Mouse (Mus musculus) stomach, embryonic 16.5 days (tissue): ENCODE results near the gene Gpd1l. TPM values are rescaled to one million over a fixed set of nuclear protein-coding genes. Genes with fewer than 3 reads are reported as not detected.

Experiments used
- ATAC-seq: fragments of 200-750 bp; cut with Nextera tagmentation; 2 replicates; pipeline ENCODE4 v1.8.0; 2017; ENCODE audit warnings: moderate number of reproducible peaks, moderate TSS enrichment; ENCODE audit not compliant: insufficient read depth, low FRiP score
- H3K27ac ChIP-seq: fragments of 300-500 bp; sonication (generic); 2 replicates; pipeline ENCODE4 v1.5.1; 2014; ENCODE audit warnings: low read length
- H3K27me3 ChIP-seq: fragments of 300-500 bp; sonication (generic); 2 replicates; pipeline ENCODE4 v1.6.1; 2014; ENCODE audit warnings: low read length, control low read depth, mixed read lengths; ENCODE audit not compliant: control insufficient read depth, insufficient read depth
- H3K36me3 ChIP-seq: fragments of 300-500 bp; sonication (generic); 2 replicates; pipeline ENCODE4 v1.6.1; 2014; ENCODE audit warnings: low read length; ENCODE audit not compliant: control insufficient read depth, insufficient read depth
- H3K4me1 ChIP-seq: fragments of 300-500 bp; sonication (generic); 2 replicates; pipeline ENCODE4 v1.6.1; 2014; ENCODE audit warnings: low read length, control low read depth, mixed read lengths; ENCODE audit not compliant: control insufficient read depth, insufficient read depth
- H3K4me2 ChIP-seq: fragments of 300-500 bp; sonication (generic); 2 replicates; pipeline ENCODE4 v1.6.1; 2014; ENCODE audit warnings: low read depth, low read length, mixed read lengths
- H3K4me3 ChIP-seq: fragments of 300-500 bp; sonication (generic); replicated peaks from 2 replicates; pipeline ENCODE4 v1.5.1; 2014; ENCODE audit warnings: mild to moderate bottlenecking, low read length
- H3K9ac ChIP-seq: fragments of 300-500 bp; sonication (generic); 2 replicates; pipeline ENCODE4 v1.6.1; 2014; ENCODE audit warnings: low read length
- H3K9me3 ChIP-seq: fragments of 300-500 bp; sonication (generic); replicated peaks from 2 replicates; pipeline ENCODE4 v1.6.1; 2016; ENCODE audit warnings: low read length, control low read depth; ENCODE audit not compliant: control insufficient read depth
- WGBS: fragments of 180-500 bp; shearing (Covaris S2); extraction: QIAGEN DNeasy Blood & Tissue Kit; methylation state at CpG from one replicate; pipeline ENCODE4 v1.1.7; 2014; 5-methylcytosine and 5-hydroxymethylcytosine counted together
- polyA plus RNA-seq: library from polyadenylated mRNA; unstranded; fragments of >200 nt; fragmentation: Nextera tagmentation; extraction: Ambion mirVana; gene quantifications from 2 replicates; pipeline ENCODE4 v1.2.1, GENCODE M21; 2015

The Gpd1l gene
- polyA plus RNA-seq, 1 experiment from 2014 or later: 18.7 TPM

GRCm38 (mm10) chr9:114960043-114960789, 26.4 kb upstream of the Gpd1l start:
- Histone ChIP-seq H3K4me3 (no peak overlapping the region), H3K4me1 (no peaks in the 10 kb centered on the region), H3K27ac (peak overlapping the region; percentile 25; the same call in 1 of the 2 replicates), H3K9me3 (peaks cover 4% of the 10 kb centered on the region; the same call in 1 of the 2 replicates), H3K36me3 (no peaks in the 10 kb centered on the region), H3K27me3 (no peaks in the 10 kb centered on the region), H3K4me2 (no peak overlapping the region), H3K9ac (0 out of 2 replicates have a peak overlapping the region, but pooled peaks have one; percentile 2)
- WGBS: 54% methylated on average over 4 of the region's 4 CpGs
- peak; percentile 49; the same call in 1 of the 2 replicates for ATAC-seq

GRCm38 (mm10) chr9:114956945-114957344, 23.2 kb upstream of the Gpd1l start:
- no peaks in the 10 kb centered on the region for H3K27me3 ChIP-seq
- H3K4me3 ChIP-seq: no peak overlapping the region
- H3K4me1 ChIP-seq: no peaks in the 10 kb centered on the region
- H3K36me3 ChIP-seq: no peaks in the 10 kb centered on the region
- no peak overlapping the region for H3K9ac ChIP-seq
- H3K4me2 ChIP-seq: no peak overlapping the region
- 0 out of 2 replicates have a peak, but pooled peaks cover under 1% of the 10 kb centered on the region for H3K9me3 ChIP-seq
- ATAC-seq: 0 out of 2 replicates have a peak, but pooled peaks have one; percentile 63
- WGBS: 40% methylated on average over 5 of the region's 5 CpGs
- H3K27ac ChIP-seq: no peak overlapping the region

- no peak overlapping the region for H3K27ac ChIP-seq
- no peak overlapping the region for H3K9ac ChIP-seq
- no peak for ATAC-seq
These were observed 21.6 kb upstream of the Gpd1l start for GRCm38 (mm10) chr9:114955340-114955739.

GRCm38 (mm10) chr9:114952866-114953265, 19.1 kb upstream of the Gpd1l start:
- no peak for ATAC-seq
- Histone ChIP-seq H3K27me3 (no peaks in the 10 kb centered on the region), H3K4me3 (no peak overlapping the region), H3K4me2 (no peak overlapping the region), H3K9me3 (no peaks in the 10 kb centered on the region), H3K27ac (no peak overlapping the region), H3K36me3 (no peaks in the 10 kb centered on the region), H3K9ac (no peak overlapping the region), H3K4me1 (peaks cover 5% of the 10 kb centered on the region)
- 21% methylated on average over 1 of the region's 1 CpGs for WGBS

More at GRCm38 (mm10) chr9:114955340-114955739, 21.6 kb upstream of the Gpd1l start:
- 79% methylated on average over 11 of the region's 11 CpGs for WGBS
- no peak overlapping the region for H3K4me3 ChIP-seq
- H3K4me2 ChIP-seq: no peak overlapping the region
- H3K27me3 ChIP-seq: no peaks in the 10 kb centered on the region
- H3K4me1 ChIP-seq: no peaks in the 10 kb centered on the region; the same call in 1 of the 2 replicates
- H3K9me3 ChIP-seq: no peaks in the 10 kb centered on the region
- H3K36me3 ChIP-seq: no peaks in the 10 kb centered on the region

GRCm38 (mm10) chr9:114948395-114948794, 14.6 kb upstream of the Gpd1l start:
- Histone ChIP-seq H3K9me3 (no peaks in the 10 kb centered on the region), H3K27me3 (no peaks in the 10 kb centered on the region), H3K4me1 (peaks cover 5% of the 10 kb centered on the region), H3K9ac (0 out of 2 replicates have a peak overlapping the region, but pooled peaks have one; percentile 17), H3K27ac (no peak overlapping the region), H3K4me3 (no peak overlapping the region), H3K4me2 (no peak overlapping the region), H3K36me3 (no peaks in the 10 kb centered on the region)
- peak; percentile 69 for ATAC-seq
- 39% methylated on average over 5 of the region's 5 CpGs for WGBS

GRCm38 (mm10) chr9:114945576-114945975, 11.8 kb upstream of the Gpd1l start:
- H3K4me3 ChIP-seq: no peak overlapping the region
- no peak overlapping the region for H3K4me2 ChIP-seq
- H3K4me1 ChIP-seq: peaks cover 5% of the 10 kb centered on the region
- no peak for ATAC-seq
- no peaks in the 10 kb centered on the region for H3K36me3 ChIP-seq
- H3K9me3 ChIP-seq: peaks cover 4% of the 10 kb centered on the region; the same call in 1 of the 2 replicates
- WGBS: 83% methylated on average over 6 of the region's 6 CpGs
- H3K27ac ChIP-seq: no peak overlapping the region
- H3K9ac ChIP-seq: no peak overlapping the region
- H3K27me3 ChIP-seq: no peaks in the 10 kb centered on the region

- Histone ChIP-seq H3K27me3 (no peaks in the 10 kb centered on the region), H3K4me3 (no peak overlapping the region), H3K27ac (no peak overlapping the region), H3K36me3 (no peaks in the 10 kb centered on the region), H3K9ac (no peak overlapping the region), H3K9me3 (peaks cover 4% of the 10 kb centered on the region; the same call in 1 of the 2 replicates), H3K4me1 (peaks cover 5% of the 10 kb centered on the region; the same call in 1 of the 2 replicates), H3K4me2 (no peak overlapping the region)
- no peak for ATAC-seq
- WGBS: 83% methylated on average over 3 of the region's 3 CpGs
These were observed 10.9 kb upstream of the Gpd1l start for GRCm38 (mm10) chr9:114944642-114945041.

- WGBS: 66% methylated on average over 2 of the region's 2 CpGs
These were observed 2.9 kb upstream of the Gpd1l start for GRCm38 (mm10) chr9:114936687-114937086.

GRCm38 (mm10) chr9:114935321-114935720, 1.5 kb upstream of the Gpd1l start:
- Histone ChIP-seq H3K9me3 (no peaks in the 10 kb centered on the region), H3K27me3 (no peaks in the 10 kb centered on the region), H3K4me2 (no peak overlapping the region), H3K9ac (no peak overlapping the region), H3K4me3 (no peak overlapping the region), H3K27ac (no peak overlapping the region), H3K4me1 (peaks cover 13% of the 10 kb centered on the region), H3K36me3 (no peaks in the 10 kb centered on the region)
- WGBS: 79% methylated on average over 4 of the region's 4 CpGs
- no peak for ATAC-seq

More at GRCm38 (mm10) chr9:114936687-114937086, 2.9 kb upstream of the Gpd1l start:
- ATAC-seq: no peak
- Histone ChIP-seq H3K27ac (no peak overlapping the region), H3K4me1 (peaks cover 13% of the 10 kb centered on the region), H3K36me3 (no peaks in the 10 kb centered on the region), H3K9me3 (0 out of 2 replicates have a peak, but pooled peaks cover under 1% of the 10 kb centered on the region), H3K4me2 (no peak overlapping the region), H3K9ac (no peak overlapping the region), H3K4me3 (no peak overlapping the region), H3K27me3 (no peaks in the 10 kb centered on the region)
